Mouse (Mus musculus): Measurements from ENCODE around the gene Rtn2. TPM values are rescaled to one million over a fixed set of nuclear protein-coding genes. Genes with fewer than 3 reads are reported as not detected.

Rtn2 gene
- polyA plus RNA-seq (2012; rRNA removed) = 3.0 and 19.9 TPM in 2 replicates

DNA sequence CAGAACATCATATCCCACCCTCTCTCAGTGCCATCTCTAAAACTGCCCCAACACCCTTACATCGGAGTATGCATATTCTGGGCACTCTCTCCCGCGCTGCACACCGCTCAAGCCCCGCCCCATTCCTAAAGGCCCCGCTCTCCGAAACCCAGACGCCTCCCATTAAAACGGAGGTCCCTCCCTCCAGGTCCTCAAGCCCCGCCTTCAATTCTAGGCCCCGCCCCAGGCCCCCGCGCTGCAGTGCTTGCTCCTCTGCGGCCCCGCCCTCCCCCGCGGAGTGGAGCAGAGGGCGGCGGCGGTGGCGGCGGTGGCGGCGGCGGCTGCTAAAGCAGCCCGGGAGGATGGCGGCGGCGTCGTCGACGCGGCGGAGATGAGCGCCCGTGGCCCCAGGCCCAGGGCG is at the start of gene Rtn2:
TSS of gene Rtn2 (plus strand) at position 240 of the 400 bp plus-strand sequence.
- H3K27ac ChIP-seq (ENCODE audit: control insufficient read depth, insufficient read depth, low read length) = no peak within 1 kb of the TSS
- peaks cover 10% of the 10 kb centered on the region for H3K4me1 ChIP-seq (replicated peaks; ENCODE audit: control insufficient read depth, insufficient read depth, low read length)
- no peaks in the 10 kb centered on the region for H3K36me3 ChIP-seq (ENCODE audit: control insufficient read depth, insufficient read depth, low read length)
- TF ChIP-seq POLR2A (IDR thresholded peaks at IDR 0.05; ENCODE audit: control insufficient read depth, extremely low read depth, insufficient read depth, low read length, poor library complexity) (no peak), CTCF (IDR thresholded peaks at IDR 0.05; ENCODE audit: borderline replicate concordance, control insufficient read depth, extremely low read depth, insufficient read depth, low read length, poor library complexity) (no peak)
- peak within 1 kb of the TSS; percentile 6 for H3K4me3 ChIP-seq (ENCODE audit: control insufficient read depth, insufficient read depth, low read length)
- peaks cover 18% of the 10 kb centered on the region for H3K27me3 ChIP-seq (ENCODE audit: control insufficient read depth, insufficient read depth, low read length)
- WGBS = 1% methylated on average over 37 of the region's 37 CpGs
- peak; percentile 59 for DNase-seq

DNA sequence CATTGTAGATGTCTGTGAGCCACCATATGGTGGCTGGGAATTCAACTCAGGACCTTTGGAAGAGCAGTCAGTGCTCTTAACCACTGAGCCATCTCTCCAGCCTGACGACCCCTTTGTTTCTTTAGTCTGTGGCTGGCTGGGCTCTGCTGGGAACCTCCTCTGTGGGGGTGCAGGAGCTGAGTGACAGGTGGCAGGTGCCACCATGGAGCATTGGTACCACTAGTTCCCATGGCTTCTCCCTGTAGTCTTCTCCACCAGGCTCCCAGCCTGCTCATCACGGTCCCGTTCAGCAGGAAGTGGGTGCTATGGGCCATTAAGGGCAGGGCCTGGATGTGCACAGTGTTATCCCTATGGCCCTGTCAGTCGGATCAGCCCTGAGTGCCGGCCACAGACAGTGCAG is 47.8 kb upstream of the Rtn2 start:
- H3K27me3 ChIP-seq (ENCODE audit: control insufficient read depth, insufficient read depth, low read length) = no peaks in the 10 kb centered on the region
- no peaks in the 10 kb centered on the region for H3K36me3 ChIP-seq (ENCODE audit: control insufficient read depth, insufficient read depth, low read length)
- TF ChIP-seq POLR2A (IDR thresholded peaks at IDR 0.05; ENCODE audit: control insufficient read depth, extremely low read depth, insufficient read depth, low read length, poor library complexity) (no peak), CTCF (IDR thresholded peaks at IDR 0.05; ENCODE audit: borderline replicate concordance, control insufficient read depth, extremely low read depth, insufficient read depth, low read length, poor library complexity) (no peak)
- no peak for DNase-seq
- no peak overlapping the region for H3K27ac ChIP-seq (ENCODE audit: control insufficient read depth, insufficient read depth, low read length)
- no peak overlapping the region for H3K4me3 ChIP-seq (ENCODE audit: control insufficient read depth, insufficient read depth, low read length)
- no peaks in the 10 kb centered on the region for H3K4me1 ChIP-seq (replicated peaks; ENCODE audit: control insufficient read depth, insufficient read depth, low read length)
- 75% methylated on average over 5 of the region's 5 CpGs for WGBS

DNA sequence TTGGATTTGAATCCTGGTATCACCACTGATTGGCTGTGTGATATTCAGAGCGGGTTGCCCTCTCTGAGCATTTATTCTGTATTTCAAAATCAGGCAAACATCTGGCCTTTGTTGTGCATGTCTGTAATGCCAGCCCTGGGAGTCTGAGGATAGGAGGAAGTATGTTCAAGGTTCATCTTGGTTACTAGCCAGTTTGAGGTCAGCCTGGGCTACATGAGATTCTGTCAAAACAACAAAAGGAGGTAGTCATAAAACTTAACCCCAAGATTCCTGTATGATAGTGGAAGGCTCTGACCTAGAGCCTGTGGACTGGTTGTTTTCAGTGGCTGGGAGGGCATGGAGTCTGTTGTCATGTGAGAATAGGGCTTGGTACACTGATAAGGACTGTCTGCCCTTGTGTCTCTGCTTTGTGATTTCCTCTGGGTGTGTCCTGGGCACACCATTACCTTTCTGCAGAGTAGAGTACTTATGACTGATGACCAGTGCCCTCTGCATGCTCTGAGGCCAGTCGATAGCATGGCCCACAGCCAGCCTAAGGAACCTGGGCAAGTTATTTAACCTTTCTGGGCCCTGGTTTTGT is 47.2 kb upstream of the Rtn2 start:
- no peak for DNase-seq
- 88% methylated on average over 2 of the region's 2 CpGs for WGBS
- Histone ChIP-seq H3K27ac (ENCODE audit: control insufficient read depth, insufficient read depth, low read length) (no peak overlapping the region), H3K36me3 (ENCODE audit: control insufficient read depth, insufficient read depth, low read length) (no peaks in the 10 kb centered on the region), H3K27me3 (ENCODE audit: control insufficient read depth, insufficient read depth, low read length) (no peaks in the 10 kb centered on the region), H3K4me1 (replicated peaks; ENCODE audit: control insufficient read depth, insufficient read depth, low read length) (no peaks in the 10 kb centered on the region), H3K4me3 (ENCODE audit: control insufficient read depth, insufficient read depth, low read length) (no peak overlapping the region)
- no peak for TF ChIP-seq POLR2A (IDR thresholded peaks at IDR 0.05; ENCODE audit: control insufficient read depth, extremely low read depth, insufficient read depth, low read length, poor library complexity)
- no peak for TF ChIP-seq CTCF (IDR thresholded peaks at IDR 0.05; ENCODE audit: borderline replicate concordance, control insufficient read depth, extremely low read depth, insufficient read depth, low read length, poor library complexity)

DNA sequence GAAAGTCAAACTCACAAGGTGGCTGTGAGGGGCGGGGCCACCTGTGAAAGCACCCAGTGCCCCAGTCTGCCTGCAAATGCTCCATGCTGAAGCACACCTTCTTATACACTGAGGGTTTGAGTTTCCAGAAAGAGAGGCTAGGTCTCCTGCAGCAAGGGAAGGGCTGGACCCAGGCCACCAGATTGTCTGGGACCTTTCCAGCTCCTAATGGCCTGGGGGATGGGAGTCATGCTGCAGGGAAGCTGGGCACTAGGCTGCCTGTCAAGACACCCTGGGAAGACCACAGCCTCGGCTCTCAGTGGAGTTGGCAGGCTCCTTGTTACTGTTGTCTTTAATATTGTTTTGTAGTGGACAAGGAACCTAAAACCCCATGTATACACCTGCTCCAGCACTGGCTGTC is 46.0 kb upstream of the Rtn2 start:
- Histone ChIP-seq H3K27ac (ENCODE audit: control insufficient read depth, insufficient read depth, low read length) (no peak overlapping the region), H3K4me3 (ENCODE audit: control insufficient read depth, insufficient read depth, low read length) (no peak overlapping the region), H3K27me3 (ENCODE audit: control insufficient read depth, insufficient read depth, low read length) (no peaks in the 10 kb centered on the region), H3K4me1 (replicated peaks; ENCODE audit: control insufficient read depth, insufficient read depth, low read length) (no peaks in the 10 kb centered on the region), H3K36me3 (ENCODE audit: control insufficient read depth, insufficient read depth, low read length) (no peaks in the 10 kb centered on the region)
- WGBS = 93% methylated on average over 2 of the region's 2 CpGs
- DNase-seq = no peak
- TF ChIP-seq POLR2A (IDR thresholded peaks at IDR 0.05; ENCODE audit: control insufficient read depth, extremely low read depth, insufficient read depth, low read length, poor library complexity) = no peak
- TF ChIP-seq CTCF (IDR thresholded peaks at IDR 0.05; ENCODE audit: borderline replicate concordance, control insufficient read depth, extremely low read depth, insufficient read depth, low read length, poor library complexity) = no peak

DNA sequence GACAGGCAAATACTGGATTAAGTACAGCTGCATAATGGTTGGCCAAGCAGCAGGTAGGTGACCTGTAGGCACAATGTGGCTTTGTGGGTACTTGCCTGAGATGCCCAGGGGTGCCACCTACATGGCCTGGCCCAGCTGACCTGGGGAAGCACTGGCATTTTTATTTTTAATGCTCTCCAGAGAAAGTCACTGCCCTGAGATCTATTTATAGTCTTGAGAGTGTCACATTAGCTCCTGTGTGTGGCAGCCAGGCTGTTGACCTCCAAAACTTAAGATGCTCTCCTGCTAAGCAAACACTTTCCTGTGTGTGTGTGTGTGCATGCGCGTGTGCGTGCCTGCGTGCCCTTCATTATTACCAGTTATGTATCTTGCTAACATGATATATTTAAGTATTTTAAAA is 44.1 kb upstream of the Rtn2 start:
- no peak for DNase-seq
- no peak overlapping the region for H3K4me3 ChIP-seq (ENCODE audit: control insufficient read depth, insufficient read depth, low read length)

DNA sequence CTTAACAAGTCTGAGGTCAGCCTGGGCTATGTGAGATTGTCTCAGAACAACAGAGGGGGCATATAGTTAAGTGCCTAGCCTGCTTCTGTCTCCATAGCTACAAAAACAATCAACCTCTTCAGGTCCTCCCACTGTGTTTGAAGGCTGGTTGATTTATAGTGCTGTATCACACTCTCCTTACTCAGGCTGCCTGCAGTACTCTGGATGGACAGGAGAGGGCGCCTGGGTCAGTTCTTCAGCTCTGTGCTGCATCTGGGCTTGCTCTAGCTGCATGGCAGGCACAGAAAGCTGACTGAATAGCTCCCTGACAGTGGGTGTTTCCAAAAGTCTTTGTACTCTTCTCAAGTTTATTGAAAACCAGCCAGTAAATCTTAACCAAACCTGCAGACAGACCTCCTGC is 43.0 kb upstream of the Rtn2 start:
- TF ChIP-seq POLR2A (IDR thresholded peaks at IDR 0.05; ENCODE audit: control insufficient read depth, extremely low read depth, insufficient read depth, low read length, poor library complexity) (no peak), CTCF (IDR thresholded peaks at IDR 0.05; ENCODE audit: borderline replicate concordance, control insufficient read depth, extremely low read depth, insufficient read depth, low read length, poor library complexity) (peak; percentile 80; the same call in 1 of the 2 replicates)
- H3K4me3 ChIP-seq (ENCODE audit: control insufficient read depth, insufficient read depth, low read length) = no peak overlapping the region
- 0% methylated on average over 1 of the region's 1 CpGs for WGBS
- H3K4me1 ChIP-seq (replicated peaks; ENCODE audit: control insufficient read depth, insufficient read depth, low read length) = no peaks in the 10 kb centered on the region
- no peaks in the 10 kb centered on the region for H3K27me3 ChIP-seq (ENCODE audit: control insufficient read depth, insufficient read depth, low read length)
- H3K27ac ChIP-seq (ENCODE audit: control insufficient read depth, insufficient read depth, low read length) = no peak overlapping the region
- no peaks in the 10 kb centered on the region for H3K36me3 ChIP-seq (ENCODE audit: control insufficient read depth, insufficient read depth, low read length)
- peak; percentile 88 for DNase-seq

More for the DNA sequence above, 44.1 kb upstream of the Rtn2 start:
- 98% methylated on average over 4 of the region's 4 CpGs for WGBS
- Histone ChIP-seq H3K27me3 (ENCODE audit: control insufficient read depth, insufficient read depth, low read length) (no peaks in the 10 kb centered on the region), H3K4me1 (replicated peaks; ENCODE audit: control insufficient read depth, insufficient read depth, low read length) (no peaks in the 10 kb centered on the region), H3K36me3 (ENCODE audit: control insufficient read depth, insufficient read depth, low read length) (no peaks in the 10 kb centered on the region), H3K27ac (ENCODE audit: control insufficient read depth, insufficient read depth, low read length) (no peak overlapping the region)
- no peak for TF ChIP-seq CTCF (IDR thresholded peaks at IDR 0.05; ENCODE audit: borderline replicate concordance, control insufficient read depth, extremely low read depth, insufficient read depth, low read length, poor library complexity)
- no peak for TF ChIP-seq POLR2A (IDR thresholded peaks at IDR 0.05; ENCODE audit: control insufficient read depth, extremely low read depth, insufficient read depth, low read length, poor library complexity)

DNA sequence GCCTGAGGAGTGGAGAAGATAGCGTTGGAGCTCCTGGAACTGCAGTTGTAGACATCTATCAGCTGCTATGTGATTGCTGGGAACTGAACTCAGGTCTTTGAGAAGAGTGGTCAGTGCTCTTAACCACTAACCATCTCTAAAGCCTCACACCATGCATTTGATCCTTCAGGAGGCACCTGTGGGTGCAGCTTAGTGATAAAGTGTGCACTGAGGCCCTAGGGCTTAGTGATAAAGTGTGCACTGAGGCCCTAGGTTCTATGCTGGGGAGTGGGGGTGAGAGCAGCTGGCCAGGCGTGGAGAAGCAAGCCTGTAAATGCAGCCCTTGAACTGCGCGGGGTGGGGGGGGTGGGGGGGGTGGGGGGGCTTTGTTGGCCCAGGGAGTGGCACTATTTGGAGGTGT is 42.4 kb upstream of the Rtn2 start:
- TF ChIP-seq POLR2A (IDR thresholded peaks at IDR 0.05; ENCODE audit: control insufficient read depth, extremely low read depth, insufficient read depth, low read length, poor library complexity) = no peak
- no peak for TF ChIP-seq CTCF (IDR thresholded peaks at IDR 0.05; ENCODE audit: borderline replicate concordance, control insufficient read depth, extremely low read depth, insufficient read depth, low read length, poor library complexity)
- peaks cover under 1% of the 10 kb centered on the region; the same call in 1 of the 2 replicates for H3K36me3 ChIP-seq (ENCODE audit: control insufficient read depth, insufficient read depth, low read length)
- 81% methylated on average over 1 of the region's 4 CpGs for WGBS
- H3K27ac ChIP-seq (ENCODE audit: control insufficient read depth, insufficient read depth, low read length) = no peak overlapping the region
- no peak overlapping the region for H3K4me3 ChIP-seq (ENCODE audit: control insufficient read depth, insufficient read depth, low read length)
- no peak for DNase-seq
- no peaks in the 10 kb centered on the region for H3K27me3 ChIP-seq (ENCODE audit: control insufficient read depth, insufficient read depth, low read length)
- H3K4me1 ChIP-seq (replicated peaks; ENCODE audit: control insufficient read depth, insufficient read depth, low read length) = no peaks in the 10 kb centered on the region

Data from thymus, adult 2 months (tissue).